Mouse (Mus musculus): Measurements from ENCODE around the gene Lhx9.

Gene Lhx9

GRCm38 (mm10) chr1:138848511-138849109 lies at the start of gene Lhx9:
Lhx9 (minus strand) TSS chr1:138848577.
- ChIA-PET CTCF (no interaction called here), POLR2A (interaction anchor here (0.6 to 3.8 kb wide), 6 partner anchors 11 to 230 kb away, joined by 3 to 16 read pairs (median 3); partner anchors contain the start of gene Dennd1b (in 2 of the 4))

- CTCF ChIA-PET = no interaction called here
- POLR2A ChIA-PET = no interaction called here
Measured at GRCm38 (mm10) chr1:138896088-138896487, 47.7 kb upstream of the Lhx9 start.

GRCm38 (mm10) chr1:138877470-138878254 lies 29.3 kb upstream of the Lhx9 start:
- ChIA-PET POLR2A (interaction anchor here in 2 of 4 experiments (1.1 to 1.3 kb wide), 2 partner anchors 21 to 24 kb away, joined by 4 read pairs; no protein-coding TSS in a partner anchor), CTCF (no interaction called here)

- POLR2A ChIA-PET = interaction anchor here in 3 of 4 experiments (0.5 to 1.3 kb wide), 4 partner anchors 20 to 1923 kb away, joined by 3 to 4 read pairs (median 4); partner anchors contain the start of gene 2310009B15Rik (in 1 of the 3)
- CTCF ChIA-PET = no interaction called here
Measured at GRCm38 (mm10) chr1:138876371-138877045, 28.1 kb upstream of the Lhx9 start.

GRCm38 (mm10) chr1:138856101-138856950 lies 7.9 kb upstream of the Lhx9 start, which contains the start of gene 2310009B15Rik:
2310009B15Rik (minus strand) TSS chr1:138856852.
- ChIA-PET CTCF (interaction anchor here in 2 of 4 experiments (0.5 to 0.7 kb wide), 3 partner anchors 104 to 389 kb away, joined by 3 to 16 read pairs (median 5); no protein-coding TSS in a partner anchor), POLR2A (interaction anchor here in 3 of 4 experiments (0.6 to 1.7 kb wide), 10 partner anchors 9 to 366 kb away, joined by 3 to 6 read pairs (median 4); no protein-coding TSS in a partner anchor)

GRCm38 (mm10) chr1:138850823-138851222 lies 2.4 kb upstream of the Lhx9 start:
- POLR2A ChIA-PET = no interaction called here
- CTCF ChIA-PET = no interaction called here

GRCm38 (mm10) chr1:138850161-138850539 lies 1.8 kb upstream of the Lhx9 start:
- POLR2A ChIA-PET = interaction anchor here in 1 of 4 experiments (1.3 kb wide), 1 partner anchor 113 kb away, joined by 3 read pairs; no protein-coding TSS in a partner anchor
- CTCF ChIA-PET = interaction anchor here in 1 of 4 experiments (0.7 kb wide), 1 partner anchor 310 kb away, joined by 4 read pairs; no protein-coding TSS in a partner anchor

- POLR2A ChIA-PET = interaction anchor here in 2 of 4 experiments (1.3 to 3.8 kb wide), 3 partner anchors 12 to 113 kb away, joined by 3 to 16 read pairs (median 4); partner anchors contain the start of gene Dennd1b (in 1 of the 2)
- CTCF ChIA-PET = interaction anchor here in 1 of 4 experiments (0.7 kb wide), 1 partner anchor 310 kb away, joined by 4 read pairs; no protein-coding TSS in a partner anchor
Measured at GRCm38 (mm10) chr1:138849531-138850160, 1.3 kb upstream of the Lhx9 start.

GRCm38 (mm10) chr1:138848026-138848425 lies 351 bp downstream of the Lhx9 start:
- ChIA-PET POLR2A (interaction anchor here in 3 of 4 experiments (1.1 to 3.8 kb wide), 5 partner anchors 9 to 229 kb away, joined by 3 to 16 read pairs (median 3); partner anchors contain the start of gene Dennd1b (in 2 of the 3)), CTCF (interaction anchor here in 1 of 4 experiments (0.6 kb wide), 1 partner anchor 94 kb away, joined by 4 read pairs; no protein-coding TSS in a partner anchor)

- ChIA-PET POLR2A (interaction anchor here in 3 of 4 experiments (0.6 to 3.8 kb wide), 7 partner anchors 9 to 1954 kb away, joined by 3 to 16 read pairs (median 4); no protein-coding TSS in a partner anchor), CTCF (interaction anchor here in 3 of 4 experiments (0.6 to 1.7 kb wide), 3 partner anchors 11 to 93 kb away, joined by 4 to 5 read pairs (median 4); no protein-coding TSS in a partner anchor)
Measured at GRCm38 (mm10) chr1:138847146-138847545, 1.2 kb downstream of the Lhx9 start.

- ChIA-PET POLR2A (interaction anchor here in 3 of 4 experiments (0.7 to 3.8 kb wide), 4 partner anchors 8 to 255 kb away, joined by 3 to 16 read pairs (median 4); no protein-coding TSS in a partner anchor), CTCF (interaction anchor here in 1 of 4 experiments (1.7 kb wide), 1 partner anchor 12 kb away, joined by 5 read pairs; no protein-coding TSS in a partner anchor)
Measured at GRCm38 (mm10) chr1:138846581-138846980, 1.8 kb downstream of the Lhx9 start.

- ChIA-PET POLR2A (interaction anchor here in 2 of 4 experiments (0.9 to 3.8 kb wide), 3 partner anchors 8 to 256 kb away, joined by 4 to 16 read pairs (median 4); no protein-coding TSS in a partner anchor), CTCF (interaction anchor here in 1 of 4 experiments (1.7 kb wide), 1 partner anchor 12 kb away, joined by 5 read pairs; no protein-coding TSS in a partner anchor)
Measured at GRCm38 (mm10) chr1:138846131-138846530, 2.2 kb downstream of the Lhx9 start.

- POLR2A ChIA-PET = interaction anchor here in 1 of 4 experiments (1.3 kb wide), 1 partner anchor 256 kb away, joined by 4 read pairs; no protein-coding TSS in a partner anchor
- CTCF ChIA-PET = interaction anchor here in 1 of 4 experiments (1.7 kb wide), 1 partner anchor 11 kb away, joined by 5 read pairs; no protein-coding TSS in a partner anchor
Measured at GRCm38 (mm10) chr1:138845481-138845880, 2.9 kb downstream of the Lhx9 start.

- CTCF ChIA-PET = no interaction called here
- POLR2A ChIA-PET = no interaction called here
Measured at GRCm38 (mm10) chr1:138844166-138844565, 4.2 kb downstream of the Lhx9 start.

GRCm38 (mm10) chr1:138843361-138844091 lies 4.9 kb downstream of the Lhx9 start:
- POLR2A ChIA-PET = no interaction called here
- CTCF ChIA-PET = no interaction called here

- ChIA-PET CTCF (no interaction called here), POLR2A (interaction anchor here in 1 of 4 experiments (1.0 to 1.8 kb wide), 3 partner anchors 10 to 14 kb away, joined by 3 to 6 read pairs (median 4); partner anchors contain the start of gene 2310009B15Rik)
Measured at GRCm38 (mm10) chr1:138842756-138843155, 5.6 kb downstream of the Lhx9 start.
